Mouse (Mus musculus) ES-E14 (cell line): ENCODE measurements around the gene Slc6a3. TPM values are rescaled to one million over a fixed set of nuclear protein-coding genes. Genes with fewer than 3 reads are reported as not detected.

Source experiments
- DNase-seq: peaks from one replicate; pipeline ENCODE4 v3.0.0-alpha.2; 2013; ENCODE audit warnings: low read depth, low spot score
- H3K27ac ChIP-seq: 2 replicates; pipeline ENCODE4 v1.5.1; 2012; ENCODE audit warnings: low read depth, mild to moderate bottlenecking, low read length, moderate library complexity, mixed read lengths; ENCODE audit not compliant: poor library complexity, insufficient read depth, severe bottlenecking
- H3K36me3 ChIP-seq: 2 replicates; pipeline ENCODE4 v1.6.1; 2012; ENCODE audit warnings: mild to moderate bottlenecking, low read length, moderate library complexity, mixed read lengths; ENCODE audit not compliant: control insufficient read depth, poor library complexity, insufficient read depth, severe bottlenecking
- H3K4me1 ChIP-seq, 2 experiments: fragments of 150-350 bp in 1 of 2; sonication (generic) in 1 of 2; 2 replicates each; pipeline ENCODE4 v1.6.1; 2012; ENCODE audit warnings: low read length in 2 of 2, mild to moderate bottlenecking in 1 of 2, mixed read lengths in 1 of 2; ENCODE audit not compliant: control insufficient read depth in 2 of 2, insufficient read depth in 2 of 2, poor library complexity in 1 of 2
- H3K4me3 ChIP-seq, 2 experiments: fragments of 150-350 bp in 1 of 2; sonication (generic) in 1 of 2; 2 replicates each; pipeline ENCODE4 v1.5.1; 2012; ENCODE audit warnings: low read length in 2 of 2, low read depth in 1 of 2, mild to moderate bottlenecking in 1 of 2, mixed read lengths in 1 of 2; ENCODE audit not compliant: insufficient read depth in 1 of 2, poor library complexity in 1 of 2, severe bottlenecking in 1 of 2
- H3K9ac ChIP-seq: 2 replicates; pipeline ENCODE4 v1.6.1; 2012; ENCODE audit warnings: low read depth, mild to moderate bottlenecking, low read length, mixed read lengths; ENCODE audit not compliant: poor library complexity, insufficient read depth, severe bottlenecking
- H3K9me3 ChIP-seq: fragments of 150-350 bp; sonication (generic); 2 replicates; pipeline ENCODE4 v1.6.1; 2012; ENCODE audit warnings: low read depth, mild to moderate bottlenecking, low read length; ENCODE audit not compliant: control insufficient read depth, insufficient read depth
- CHD2 ChIP-seq: IDR thresholded peaks from 2 replicates; pipeline ENCODE4 v1.6.1; 2014; ENCODE audit warnings: mild to moderate bottlenecking, low read depth, low read length, inconsistent platforms
- HCFC1 ChIP-seq: IDR thresholded peaks from 2 replicates; pipeline ENCODE4 v1.6.1; 2012; ENCODE audit warnings: low read length, inconsistent platforms, borderline replicate concordance; ENCODE audit not compliant: insufficient read depth
- MAFK ChIP-seq: IDR thresholded peaks from 2 replicates; pipeline ENCODE4 v1.6.1; 2014; ENCODE audit warnings: mild to moderate bottlenecking, low read depth, low read length, inconsistent platforms; ENCODE audit not compliant: insufficient read depth
- ZC3H11A ChIP-seq: IDR thresholded peaks from 2 replicates; pipeline ENCODE4 v1.6.1; 2012; ENCODE audit warnings: low read depth, mild to moderate bottlenecking, inconsistent platforms, low read length, borderline replicate concordance
- ZNF384 ChIP-seq: IDR thresholded peaks from 2 replicates; pipeline ENCODE4 v1.6.1; 2012; ENCODE audit warnings: low read depth, low read length, inconsistent platforms
- in situ Hi-C, 2 experiments: fragments of 600-800 bp; cut with MboI; formaldehyde crosslinking; loops; one replicate each; pipeline ENCODE4 v1.15.1; 2025; ENCODE audit warnings: low sequenced_read_pairs in 2 of 2, inconsistent platforms in 1 of 2; ENCODE audit not compliant: unreplicated experiment in 2 of 2
- total RNA-seq: library from RNA; depleted of rRNA; stranded (reverse); fragments of 300-350 nt; gene quantifications from 2 replicates; pipeline ENCODE4 v1.2.3, GENCODE M21; 2012

Slc6a3 gene
- total RNA-seq, 1 experiment, result 0.18 TPM

DNA sequence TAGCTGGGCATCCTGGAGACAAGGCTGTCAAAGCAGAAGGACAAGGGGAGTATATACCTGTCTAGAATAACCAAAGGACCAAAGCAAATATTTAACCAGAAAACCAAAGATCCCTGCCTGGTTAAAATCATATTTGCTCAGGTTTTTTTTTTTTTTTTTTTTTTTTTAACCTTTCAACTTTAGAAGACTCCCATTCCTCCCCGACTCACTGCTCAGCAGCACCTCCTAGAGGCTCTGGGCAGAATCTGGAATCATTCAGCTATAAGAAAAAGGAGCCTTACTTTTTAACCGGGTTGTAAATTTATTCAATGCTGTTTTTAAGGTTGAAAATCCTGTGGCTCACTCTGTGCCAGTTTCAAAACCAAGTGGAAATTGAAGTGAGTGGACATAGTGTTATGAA, 33.8 kb upstream of the Slc6a3 start:
- peak; percentile 26 for DNase-seq
- in situ Hi-C loops, result loop anchor here in 1 of 2 experiments (10.0 kb wide), 1 partner anchor 78 kb away; no protein-coding TSS in a partner anchor

DNA sequence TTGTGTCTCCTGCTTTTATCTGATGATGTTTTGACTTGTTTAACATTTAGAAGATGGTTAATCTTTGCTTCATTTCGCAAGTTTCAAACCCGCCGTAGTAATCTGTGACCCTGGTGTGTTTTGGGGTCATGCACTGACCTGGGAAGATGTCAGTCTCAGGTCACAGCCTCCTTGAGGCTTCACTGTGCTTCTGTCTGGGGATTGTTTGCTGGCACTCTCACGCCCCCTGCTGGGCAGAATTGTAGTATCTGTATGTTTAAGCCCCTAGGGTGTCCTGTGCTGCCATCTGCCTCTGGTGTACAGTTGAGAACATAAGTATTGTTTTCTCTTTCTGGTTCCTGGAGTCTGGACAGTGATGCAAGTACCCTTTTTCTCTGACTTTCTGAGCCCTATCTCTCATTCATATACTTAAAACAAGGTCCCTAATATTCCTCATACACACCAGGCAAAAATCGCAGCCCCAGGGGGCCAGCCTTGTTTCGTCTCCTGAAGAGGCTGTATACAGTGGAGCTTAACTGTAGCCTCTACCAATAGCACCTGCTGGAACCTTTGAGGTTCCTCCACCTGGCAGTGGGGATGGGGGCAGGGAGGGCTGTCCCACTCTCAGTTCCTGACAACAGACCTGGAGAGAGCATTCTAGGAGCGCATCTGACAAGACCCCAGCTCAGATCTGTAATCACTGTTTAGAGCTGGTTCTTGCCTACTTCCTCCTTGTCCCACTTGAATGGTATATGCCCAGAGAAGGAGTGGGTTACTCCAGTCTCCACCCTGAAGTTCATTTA, 30.7 kb upstream of the Slc6a3 start:
- TF ChIP-seq MAFK, result no peak
- no peak for TF ChIP-seq ZNF384
- no peak for TF ChIP-seq HCFC1
- peak; percentile 58; the same call in 1 of the 2 replicates for TF ChIP-seq ZC3H11A
- no peak for TF ChIP-seq CHD2
- Histone ChIP-seq H3K4me1 (no peaks in the 10 kb centered on the region), H3K4me3 (no peak overlapping the region), H3K9me3 (no peaks in the 10 kb centered on the region), H3K36me3 (peaks cover 16% of the 10 kb centered on the region; the same call in 1 of the 2 replicates), H3K9ac (no peak overlapping the region), H3K27ac (no peak overlapping the region)
- DNase-seq, result peak; percentile 83
- in situ Hi-C loops, result loop anchor here in 1 of 2 experiments (10.0 kb wide), 1 partner anchor 81 kb away; no protein-coding TSS in a partner anchor

More for the DNA sequence above, 33.8 kb upstream of the Slc6a3 start:
- Histone ChIP-seq H3K9ac (no peak overlapping the region), H3K36me3 (peaks cover 20% of the 10 kb centered on the region; the same call in 1 of the 2 replicates), H3K9me3 (no peaks in the 10 kb centered on the region), H3K4me3 (no peak overlapping the region), H3K4me1 (no peaks in the 10 kb centered on the region), H3K27ac (no peak overlapping the region)
- TF ChIP-seq ZNF384, result peak; percentile 96
- TF ChIP-seq MAFK, result no peak

DNA sequence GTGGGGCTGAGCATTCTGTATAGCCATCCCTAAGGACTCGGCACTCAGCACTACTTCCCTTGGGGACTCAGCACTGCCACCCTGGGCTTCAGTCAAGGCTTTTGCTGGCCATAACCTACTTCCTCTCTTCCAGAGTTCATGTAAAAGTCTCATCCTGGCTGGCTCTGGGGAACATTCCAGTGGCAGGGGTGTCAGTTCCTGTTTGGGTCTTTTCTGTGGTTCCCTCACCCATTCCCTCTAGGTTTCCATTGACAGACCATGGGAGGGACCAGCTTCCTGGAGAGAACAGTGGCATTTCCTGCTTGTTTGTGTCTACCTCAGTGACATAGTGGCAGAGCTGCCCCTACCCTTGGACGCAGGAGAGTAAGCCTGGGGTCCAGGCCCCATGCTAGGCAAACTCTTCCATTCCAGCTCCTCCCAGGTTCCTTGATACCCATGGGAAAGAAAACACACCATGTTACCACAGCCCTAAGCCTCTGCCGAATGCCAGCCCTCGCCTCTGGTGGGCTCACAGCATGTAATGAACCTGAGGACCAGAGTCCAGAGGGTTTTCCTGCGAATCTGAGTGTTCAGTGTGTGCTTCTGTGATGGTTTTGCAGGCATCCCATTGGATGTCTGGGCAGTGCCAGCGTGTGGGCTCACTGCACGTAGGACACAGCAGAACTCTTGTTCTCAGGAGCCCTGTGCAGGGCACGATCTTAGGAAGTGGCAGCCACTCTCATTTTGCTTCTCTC, 27.6 kb upstream of the Slc6a3 start:
- Histone ChIP-seq H3K4me1 (no peaks in the 10 kb centered on the region), H3K9me3 (no peaks in the 10 kb centered on the region), H3K36me3 (peaks cover 27% of the 10 kb centered on the region), H3K9ac (no peak overlapping the region), H3K27ac (no peak overlapping the region), H3K4me3 (no peak overlapping the region)
- TF ChIP-seq HCFC1 (no peak), MAFK (no peak), ZC3H11A (no peak), CHD2 (no peak)
- DNase-seq, result no peak
- in situ Hi-C loops, result loop anchor here in 1 of 2 experiments (10.0 kb wide), 1 partner anchor 84 kb away; no protein-coding TSS in a partner anchor

DNA sequence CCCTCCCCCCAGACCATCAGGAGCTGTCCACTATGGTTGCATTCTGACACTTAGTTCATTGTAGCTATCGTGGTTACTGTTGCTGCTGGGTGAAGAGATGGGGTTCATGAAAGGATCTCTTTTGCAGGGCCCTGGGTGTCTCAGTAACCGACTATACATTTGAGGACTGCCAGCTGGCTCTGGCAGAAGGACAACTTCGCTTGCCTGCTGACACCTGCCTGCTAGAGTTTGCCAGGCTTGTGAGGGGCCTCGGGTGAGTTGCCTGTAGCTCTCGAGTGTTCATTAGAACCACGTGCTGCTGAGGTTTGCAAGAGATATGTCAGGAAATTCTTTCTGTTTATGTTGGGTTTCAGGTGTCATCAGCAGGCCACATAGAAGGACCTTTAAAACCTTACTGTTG, 26.7 kb upstream of the Slc6a3 start:
- in situ Hi-C loops, result loop anchor here in 1 of 2 experiments (10.0 kb wide), 2 partner anchors 85 to 185 kb away; no protein-coding TSS in a partner anchor
- peaks cover 35% of the 10 kb centered on the region for H3K36me3 ChIP-seq

More for the DNA sequence above, 26.7 kb upstream of the Slc6a3 start:
- TF ChIP-seq ZC3H11A (no peak), HCFC1 (no peak), MAFK (no peak), ZNF384 (no peak), CHD2 (no peak)
- Histone ChIP-seq H3K4me3 (no peak overlapping the region), H3K4me1 (no peaks in the 10 kb centered on the region), H3K9me3 (no peaks in the 10 kb centered on the region), H3K27ac (no peak overlapping the region), H3K9ac (no peak overlapping the region)
- no peak for DNase-seq
